Mouse (Mus musculus): Measurements from ENCODE around the gene Tbcc.
"Not testable (repeated sequence)": the region's sequence is repeated elsewhere in the genome, so short reads cannot be mapped to it uniquely, and the experiment has no call there.

The Tbcc gene

DNA sequence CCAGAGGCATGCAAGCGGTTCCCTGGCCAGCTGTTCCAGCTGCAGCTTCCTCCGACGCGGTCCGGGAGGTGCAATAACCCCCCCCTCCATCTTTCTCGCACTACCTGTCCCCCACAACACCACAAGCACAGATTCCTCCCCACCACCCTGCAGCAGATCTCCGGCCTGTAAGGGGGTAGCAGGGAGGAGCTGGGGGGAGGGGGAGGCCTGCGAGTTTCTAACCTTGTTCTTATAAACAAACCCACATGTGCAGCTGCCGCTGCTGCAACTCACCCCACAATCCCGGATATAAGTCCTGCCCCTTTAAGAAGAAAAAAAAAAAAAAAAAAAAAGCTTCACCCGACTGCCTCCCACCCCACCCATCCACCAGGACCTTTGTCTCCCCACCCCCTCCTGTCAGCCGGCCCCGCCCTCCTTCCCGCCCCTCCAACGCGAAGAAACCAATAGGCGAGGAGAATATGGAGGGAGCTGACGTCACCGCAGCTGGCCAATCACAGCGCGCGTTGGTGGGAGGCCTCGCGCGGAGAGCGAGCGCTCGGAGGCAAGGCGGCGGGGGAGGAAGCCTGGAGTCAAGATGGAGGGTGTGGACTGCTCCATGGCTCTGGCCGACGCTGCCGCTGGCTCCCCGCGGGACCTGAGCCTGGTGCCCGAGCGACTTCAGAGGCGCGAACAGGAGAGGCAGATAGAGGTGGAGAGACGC lies at the start of gene Tbcc:
Tbcc (plus strand) TSS at position 569 of the 700 bp plus-strand sequence.
- peak; percentile 95 for DNase-seq

DNA sequence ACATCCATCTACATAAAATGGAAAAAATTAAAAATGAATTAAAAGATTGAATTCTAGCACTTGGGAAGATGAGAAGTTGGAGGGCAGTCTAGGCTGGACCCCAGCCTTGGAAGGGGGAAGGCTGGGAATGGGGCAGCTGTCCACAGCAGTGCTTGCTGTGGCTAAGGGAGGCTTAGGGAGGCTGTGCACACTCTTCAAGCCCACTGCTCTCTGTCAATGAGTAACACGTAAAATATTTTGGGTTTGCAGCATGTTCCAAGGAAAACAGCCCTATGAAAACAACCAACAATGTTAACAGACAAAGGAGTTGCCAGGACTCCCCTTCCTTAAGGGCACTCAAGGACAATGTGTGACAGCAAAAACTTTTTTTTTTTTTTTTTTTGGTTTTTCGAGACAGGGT lies 47.5 kb upstream of the Tbcc start:
- DNase-seq = no peak

DNA sequence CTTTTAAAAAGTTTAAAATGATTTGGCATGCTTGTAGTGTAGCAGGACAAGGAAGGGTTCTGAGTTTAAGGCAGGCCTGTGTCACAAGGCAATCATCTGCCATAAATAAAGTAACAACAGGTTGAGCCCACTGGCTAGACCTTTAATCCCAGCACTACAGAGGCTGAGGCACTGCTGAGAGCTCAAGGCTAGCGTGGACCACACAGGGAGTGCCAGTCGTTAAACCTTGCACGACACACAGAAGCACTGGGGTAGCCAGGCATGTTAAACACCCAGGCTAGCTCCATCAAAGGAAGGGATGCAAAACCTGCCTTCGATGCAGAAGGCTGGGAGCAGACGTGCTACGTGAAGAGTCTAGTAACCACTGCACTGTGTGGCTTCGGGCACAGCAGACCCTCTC lies 46.8 kb upstream of the Tbcc start:
- no peak for DNase-seq

DNA sequence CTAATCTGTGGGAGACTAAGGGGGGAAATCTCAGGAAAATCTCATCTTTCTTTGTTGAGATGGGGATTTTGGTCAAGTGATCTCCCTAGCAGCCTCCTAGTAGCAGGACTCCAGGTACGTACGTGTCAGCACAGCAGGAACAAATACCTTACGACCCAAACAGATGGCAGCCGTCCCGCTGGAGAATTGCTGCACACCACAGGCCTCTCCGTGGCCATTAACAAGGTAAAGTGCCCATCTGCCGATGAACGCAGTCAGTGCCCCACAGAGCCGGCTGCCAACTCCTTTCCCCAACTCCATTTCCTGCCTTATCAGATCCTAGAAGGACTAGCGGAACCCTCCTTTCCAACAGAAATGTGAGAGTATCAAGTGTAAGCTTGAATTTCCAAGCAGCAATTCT lies 45.7 kb upstream of the Tbcc start:
- DNase-seq = no peak

DNA sequence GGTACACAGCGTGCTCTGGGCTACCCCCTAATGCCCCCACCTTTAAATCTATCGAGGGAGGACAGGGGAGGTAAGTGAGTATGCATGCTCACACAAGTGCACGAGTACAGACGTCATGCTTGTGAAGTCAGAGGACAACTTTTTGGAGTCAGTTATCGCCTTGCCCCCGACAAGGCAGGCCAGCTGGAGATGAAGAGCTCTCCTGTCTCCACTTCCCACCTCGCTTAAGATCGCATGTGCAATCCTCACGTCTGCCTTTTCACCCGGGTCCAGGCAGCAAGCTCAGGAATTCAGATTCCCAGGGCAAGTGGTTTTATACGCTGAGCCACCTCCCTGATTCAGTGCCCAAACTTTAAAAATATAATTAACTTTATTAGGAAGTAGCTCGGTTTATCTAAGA lies 45.2 kb upstream of the Tbcc start:
- DNase-seq = no peak

DNA sequence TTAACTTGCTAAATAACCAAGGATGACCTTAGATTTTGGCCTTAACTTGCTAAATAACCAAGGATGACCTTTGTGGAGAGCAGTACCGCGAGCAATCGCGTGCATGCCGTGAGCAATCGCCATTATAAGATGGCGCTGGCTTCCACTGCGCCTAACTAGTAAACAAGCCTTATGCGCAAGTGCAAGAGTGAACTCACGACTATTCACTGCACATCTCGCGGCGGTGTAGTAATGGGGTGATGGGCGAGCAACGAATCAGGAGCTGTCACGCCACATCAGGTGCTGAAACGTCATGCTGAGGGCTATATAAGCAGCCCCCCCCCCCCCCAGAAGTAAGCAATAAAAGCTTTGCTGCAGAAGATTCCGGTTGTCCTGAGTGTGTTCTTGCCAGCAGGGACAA lies 43.9 kb upstream of the Tbcc start:
- not testable (repeated sequence) for DNase-seq

DNA sequence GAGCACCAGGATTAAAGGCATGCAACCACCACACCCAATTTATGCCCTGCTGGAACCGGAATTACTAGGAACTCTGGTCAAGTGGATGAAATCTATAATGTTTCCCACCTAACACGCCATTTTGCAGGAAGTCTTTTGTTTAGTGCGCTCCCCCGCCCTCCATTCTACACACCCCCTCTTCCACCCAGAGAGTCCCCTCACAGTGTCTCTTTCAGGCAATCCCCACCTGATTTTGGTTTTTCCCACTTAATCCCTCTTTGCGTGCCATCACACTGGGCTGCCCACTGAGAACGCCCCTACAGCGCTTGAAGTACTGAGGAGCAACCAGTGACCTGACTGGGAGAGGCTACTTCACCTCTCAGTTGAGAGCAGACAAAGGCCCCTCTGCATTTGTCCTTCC lies 43.3 kb upstream of the Tbcc start:
- DNase-seq = no peak

DNA sequence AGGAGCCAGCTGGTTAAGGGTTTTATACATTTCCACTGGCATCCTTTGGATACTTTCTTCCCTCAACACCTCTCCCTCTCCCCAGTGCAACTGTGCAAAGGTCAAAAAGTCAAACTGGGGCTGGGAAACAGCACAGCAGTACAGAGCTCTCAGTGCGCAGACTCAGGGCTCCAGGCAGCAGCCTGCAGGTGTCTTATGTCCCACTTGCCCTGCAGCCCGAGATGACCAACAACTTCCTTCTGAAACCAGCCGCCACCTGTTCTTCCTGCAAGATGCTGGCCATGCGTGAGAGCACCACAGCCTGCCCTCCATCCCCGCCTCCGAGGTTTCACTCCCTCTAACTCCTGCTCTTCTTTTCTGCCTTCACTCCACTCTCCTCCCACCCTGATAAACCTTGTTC lies 37.8 kb upstream of the Tbcc start:
- DNase-seq = no peak

DNA sequence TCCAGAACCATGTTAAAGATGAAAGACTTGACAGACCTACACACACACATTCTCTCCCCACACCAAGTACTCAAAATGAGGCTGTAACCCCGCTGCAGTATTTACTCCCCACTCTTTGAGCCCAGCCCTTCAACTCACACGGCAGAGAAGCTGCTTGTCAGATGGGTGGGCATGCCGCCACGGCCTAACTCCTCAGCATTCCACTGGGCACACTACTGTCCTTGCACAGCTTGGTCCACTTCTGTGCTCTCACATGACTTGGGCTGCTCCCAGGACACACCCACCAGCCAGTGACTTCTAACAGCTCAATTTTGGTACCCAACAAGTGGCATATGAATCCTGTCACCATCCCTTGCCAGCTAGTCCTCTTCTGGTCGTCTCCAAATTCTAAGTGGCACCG lies 37.2 kb upstream of the Tbcc start:
- peak; percentile 61 for DNase-seq

DNA sequence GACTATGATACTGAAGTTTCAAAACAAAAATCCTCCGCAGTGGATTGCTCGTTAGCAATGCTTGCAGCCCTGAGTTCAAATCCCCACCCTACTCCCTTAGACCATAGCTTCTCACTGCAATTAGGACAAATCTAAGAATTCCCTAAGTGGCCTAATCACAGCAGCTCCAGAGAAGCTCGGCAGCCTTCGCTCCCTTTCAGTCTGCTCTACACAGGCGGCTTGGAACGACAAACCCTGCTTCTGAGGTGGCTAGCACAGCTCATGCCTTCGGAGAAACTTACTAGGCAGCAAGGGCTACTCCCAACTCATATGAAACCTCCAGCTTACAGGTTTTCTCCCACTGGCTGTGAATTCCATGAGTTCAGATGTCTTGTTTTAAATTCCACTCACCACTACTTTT lies 36.4 kb upstream of the Tbcc start:
- no peak for DNase-seq

DNA sequence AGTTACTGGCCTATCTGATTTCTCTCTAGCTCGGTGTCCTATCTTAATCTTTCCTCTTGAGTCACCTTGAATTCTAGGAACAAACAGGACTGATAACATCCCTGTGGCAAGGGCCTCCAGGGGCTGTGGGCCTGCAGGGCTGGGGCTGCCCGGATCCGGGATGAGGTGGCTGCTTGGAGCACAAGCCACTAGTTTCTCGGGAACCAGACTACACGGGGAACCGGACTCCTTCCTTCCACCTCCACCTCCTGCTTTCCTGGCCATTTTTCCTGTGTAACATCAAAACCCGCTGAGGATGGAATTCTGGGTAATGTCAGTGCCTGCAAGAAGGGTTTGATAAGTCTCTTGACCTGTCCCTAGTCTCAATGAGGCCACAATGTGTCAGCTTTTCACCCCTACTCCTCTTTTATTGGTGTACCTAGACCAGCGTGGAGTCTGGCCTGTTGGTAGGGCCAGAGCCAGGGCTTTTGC lies 35.8 kb upstream of the Tbcc start:
- peak; percentile 49 for DNase-seq

DNA sequence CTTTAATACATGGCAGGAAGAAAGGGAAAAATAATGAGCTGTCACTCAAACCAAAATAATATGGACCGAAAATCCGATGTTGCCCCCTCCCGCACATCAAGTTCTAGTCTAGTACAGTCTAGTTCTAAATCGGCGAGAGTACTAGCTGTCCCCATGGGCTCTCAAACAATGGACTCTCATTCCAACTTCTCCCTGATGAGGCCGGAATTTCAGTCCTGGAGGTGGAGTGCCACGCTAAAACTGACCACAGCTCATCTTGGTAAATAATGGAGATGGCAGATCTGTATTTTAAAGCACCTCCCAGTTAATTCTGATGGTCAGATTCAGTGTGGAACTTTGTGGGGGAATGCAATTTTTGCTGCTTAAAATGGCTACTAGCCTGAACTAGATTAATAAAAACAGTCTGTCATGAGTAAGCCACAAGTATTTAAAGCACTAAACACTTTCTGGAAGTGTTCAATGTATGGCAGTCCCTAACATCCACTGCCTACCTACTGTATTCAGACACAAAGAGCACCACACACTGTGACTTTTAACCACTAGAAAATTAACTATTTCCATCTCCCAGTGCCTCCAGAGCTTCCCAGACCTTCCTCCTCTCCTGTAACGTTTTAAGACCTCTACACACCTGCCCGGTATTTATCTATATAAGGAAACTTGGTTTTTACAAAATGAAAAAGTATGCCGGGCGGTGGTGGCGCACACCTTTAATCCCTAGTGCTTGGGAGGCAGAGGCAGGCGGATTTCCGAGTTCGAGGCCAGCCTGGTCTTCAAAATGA lies 35.0 kb upstream of the Tbcc start:
- DNase-seq = peak; percentile 43

DNA sequence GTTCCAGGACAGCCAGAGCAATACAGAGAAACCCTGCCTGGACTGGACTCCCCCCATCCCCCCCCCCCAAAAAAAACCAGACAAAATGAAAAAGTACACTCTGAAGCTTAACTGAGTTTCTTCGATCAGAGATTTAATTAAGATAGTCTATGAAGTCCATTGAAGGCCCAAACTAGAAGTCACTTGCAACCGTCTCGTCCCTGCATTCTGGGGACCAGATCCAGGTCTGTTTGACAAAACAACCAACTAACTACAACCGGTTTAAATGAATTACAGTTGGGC lies 34.4 kb upstream of the Tbcc start:
- no peak for DNase-seq

DNA sequence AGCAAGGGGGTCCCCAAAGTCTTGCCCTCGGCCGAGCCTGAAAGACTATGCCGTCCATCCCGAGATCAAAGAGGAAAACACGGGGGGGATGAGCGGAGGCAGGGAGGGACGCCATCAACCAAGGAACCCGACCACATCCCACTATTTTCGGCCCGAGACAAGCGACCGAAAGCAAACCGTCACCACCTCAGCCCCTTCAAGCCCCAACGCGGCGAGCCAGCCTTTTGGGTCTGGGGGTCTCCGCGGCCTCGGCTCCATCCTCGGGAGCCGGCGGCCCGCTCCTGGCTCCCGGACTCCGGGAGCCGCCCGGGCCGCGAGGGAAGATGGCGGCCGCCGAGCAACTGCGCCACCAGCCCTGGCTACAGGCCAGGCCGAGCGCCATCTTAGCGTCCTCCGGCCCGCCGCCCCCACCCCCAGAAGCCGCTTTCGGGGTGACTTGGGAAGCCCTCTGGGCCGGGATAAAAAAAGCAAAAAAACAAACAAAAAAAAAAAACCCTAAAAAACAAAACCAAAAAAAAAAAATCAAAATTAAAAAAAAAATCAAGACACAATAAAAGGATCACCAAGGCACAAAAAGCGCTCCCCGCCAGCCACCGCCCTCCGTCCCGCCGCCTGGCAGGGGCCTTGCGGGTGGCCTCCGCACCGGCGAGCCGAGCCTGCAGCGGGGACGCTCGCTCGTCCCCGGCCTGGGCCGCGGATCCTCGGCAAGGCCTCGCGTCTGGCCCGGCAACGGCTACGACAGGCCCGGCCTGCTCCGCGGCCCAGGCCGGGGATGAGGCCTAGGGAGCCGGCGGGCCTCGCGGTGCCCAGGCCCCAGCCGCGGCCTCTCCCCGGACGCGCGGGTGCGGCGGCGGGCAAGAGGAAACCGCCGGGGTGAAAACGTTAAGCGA lies 33.8 kb upstream of the Tbcc start:
- peak; percentile 86 for DNase-seq

DNA sequence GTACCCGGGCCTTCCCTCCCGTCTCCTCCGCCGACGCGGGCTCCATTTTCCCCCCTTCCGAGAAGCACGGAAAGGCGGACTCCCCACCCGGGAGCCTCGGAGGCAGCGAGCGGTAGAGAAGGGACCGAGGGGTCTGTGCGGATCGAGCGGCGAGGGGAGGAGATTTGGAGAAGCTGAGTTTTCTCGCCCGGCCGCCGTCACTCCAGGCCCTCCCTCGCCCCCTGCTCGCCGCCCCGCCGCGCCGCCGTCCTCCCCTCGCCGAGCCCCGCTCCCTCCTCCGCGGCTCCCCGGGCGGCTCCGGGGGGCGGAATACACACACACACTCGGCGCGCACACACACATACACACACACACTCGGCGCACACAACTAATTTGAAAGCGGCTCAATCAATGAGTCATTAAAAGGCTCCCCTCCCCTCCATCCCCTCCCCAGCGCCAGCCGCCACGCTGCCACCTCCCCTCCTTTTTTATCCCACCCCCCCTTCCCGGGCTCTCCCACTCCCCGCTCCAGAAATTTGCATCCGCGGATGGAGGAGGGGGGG lies 33.1 kb upstream of the Tbcc start:
- peak; percentile 82 for DNase-seq

DNA sequence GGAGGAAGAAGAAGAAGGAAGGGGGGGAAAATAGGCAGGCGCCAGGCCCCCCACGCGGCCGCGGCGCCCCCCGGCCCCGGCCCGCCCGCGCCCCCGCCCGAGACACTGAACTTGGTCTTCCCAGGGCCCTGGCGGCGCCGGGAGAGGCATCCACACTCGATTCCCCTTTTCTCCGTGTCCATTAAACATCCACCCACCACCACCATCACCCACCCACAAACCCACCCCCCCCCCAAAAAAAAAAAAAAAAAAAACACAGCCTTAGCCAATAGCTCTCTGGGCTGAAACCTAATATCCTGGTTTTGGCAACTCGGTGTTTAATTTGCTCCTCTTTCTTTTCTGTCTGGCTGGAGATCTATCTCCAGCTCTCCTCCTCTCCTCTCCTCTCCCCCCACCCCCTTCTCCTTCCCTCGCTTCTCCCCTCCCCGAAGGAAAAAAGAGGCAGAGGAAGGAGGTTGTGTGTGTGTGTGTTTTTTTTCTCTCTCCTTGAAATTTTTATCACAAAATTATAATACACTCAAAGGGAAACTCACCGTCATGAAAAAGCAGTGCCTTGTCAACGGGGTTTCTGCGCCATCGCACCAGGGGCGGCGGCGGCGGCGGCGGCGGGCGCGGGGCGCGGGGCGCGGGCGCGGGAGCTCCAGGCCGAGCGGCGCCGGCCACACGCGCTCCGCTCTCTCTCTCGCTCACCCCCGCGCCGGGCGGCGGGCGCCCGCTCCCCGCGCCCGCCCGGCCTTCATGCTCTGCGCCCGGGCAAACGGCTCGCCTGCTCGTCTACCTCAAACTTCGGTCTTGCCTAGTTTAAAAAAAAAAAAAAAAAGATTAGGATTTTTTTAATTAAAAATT lies 32.4 kb upstream of the Tbcc start, which contains the start of gene Bicral:
Bicral (minus strand) TSS at position 580 of the 846 bp plus-strand sequence.
- DNase-seq = peak; percentile 75

DNA sequence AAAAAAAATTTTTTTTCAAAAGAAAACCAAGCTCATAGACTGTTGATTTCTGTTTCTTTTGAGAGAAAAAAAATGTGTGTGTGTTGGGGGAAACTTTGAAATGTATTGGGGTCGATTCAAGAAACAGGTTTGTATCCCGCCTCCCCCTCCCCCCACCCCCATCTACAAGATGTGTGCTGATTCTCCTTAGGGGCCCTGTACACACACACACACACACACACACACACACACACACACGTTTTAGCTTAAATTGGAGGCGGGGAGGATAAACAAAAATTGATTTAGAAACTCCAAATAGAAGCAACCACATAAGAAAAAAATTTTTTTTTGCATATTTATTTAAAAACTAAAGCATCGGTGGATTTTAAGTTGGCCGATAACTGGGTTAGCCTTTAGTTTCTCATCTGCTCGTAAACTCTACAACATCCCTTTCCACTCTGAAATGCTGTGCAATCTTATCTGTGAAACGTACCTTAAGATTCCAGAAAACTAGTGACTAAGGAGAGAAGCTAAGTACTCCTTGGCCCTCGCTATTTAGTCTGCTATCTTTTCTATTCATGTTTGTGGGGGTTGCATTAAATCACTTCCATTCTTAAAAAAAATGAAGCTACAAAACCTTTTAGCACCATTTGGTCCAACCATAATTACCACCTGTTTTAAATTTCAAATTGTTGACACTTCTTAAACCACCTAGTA lies 31.6 kb upstream of the Tbcc start:
- DNase-seq = no peak

DNA sequence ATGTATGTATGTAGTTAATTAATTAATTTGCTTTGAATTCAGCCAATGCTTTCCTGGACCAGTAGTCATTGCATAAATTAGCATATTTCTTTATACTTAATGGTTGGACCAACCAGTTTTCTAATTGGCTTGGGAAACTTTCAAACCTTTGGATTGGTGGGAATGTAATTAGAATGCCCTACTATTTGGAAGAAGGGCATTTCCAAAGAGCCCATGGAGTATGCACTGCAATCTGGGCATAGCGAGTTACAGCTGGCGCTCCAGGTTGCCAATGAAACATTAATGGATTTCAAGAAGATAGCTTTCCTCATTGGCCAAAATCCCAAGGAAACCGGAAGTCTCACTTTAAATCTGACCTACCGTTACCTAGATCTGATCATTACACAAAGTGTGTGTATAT lies 30.4 kb upstream of the Tbcc start:
- DNase-seq = no peak

DNA sequence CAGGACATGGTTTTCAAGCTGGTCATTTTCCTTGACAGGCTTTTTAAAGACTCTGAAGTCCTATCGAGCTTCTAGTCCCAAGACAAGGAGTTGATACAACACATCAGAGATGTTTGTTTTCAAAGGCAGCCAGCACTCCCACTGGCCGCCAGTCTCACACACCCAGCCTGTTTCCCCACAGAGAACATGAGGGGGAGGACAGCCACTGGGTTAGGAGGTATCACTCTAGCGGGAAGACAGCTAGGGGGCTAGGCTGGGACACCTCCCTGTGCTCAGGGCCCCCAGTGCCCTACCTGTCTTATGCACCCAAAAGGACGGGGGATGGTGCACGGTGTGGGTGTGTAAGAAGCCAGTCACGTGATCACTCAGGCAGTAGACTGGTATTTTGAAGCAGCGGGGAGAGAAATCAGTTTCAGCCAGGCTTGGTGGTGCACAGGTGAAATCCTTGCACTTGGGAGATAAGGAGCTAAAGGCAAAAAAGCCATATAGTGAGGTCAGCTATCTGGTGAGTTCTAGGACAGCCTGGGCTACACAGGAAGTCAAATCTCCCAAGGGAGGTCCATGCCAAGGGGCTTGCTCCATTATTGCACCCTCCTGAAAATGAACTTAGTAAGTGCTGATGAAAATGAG lies 25.8 kb upstream of the Tbcc start:
- DNase-seq = no peak

DNA sequence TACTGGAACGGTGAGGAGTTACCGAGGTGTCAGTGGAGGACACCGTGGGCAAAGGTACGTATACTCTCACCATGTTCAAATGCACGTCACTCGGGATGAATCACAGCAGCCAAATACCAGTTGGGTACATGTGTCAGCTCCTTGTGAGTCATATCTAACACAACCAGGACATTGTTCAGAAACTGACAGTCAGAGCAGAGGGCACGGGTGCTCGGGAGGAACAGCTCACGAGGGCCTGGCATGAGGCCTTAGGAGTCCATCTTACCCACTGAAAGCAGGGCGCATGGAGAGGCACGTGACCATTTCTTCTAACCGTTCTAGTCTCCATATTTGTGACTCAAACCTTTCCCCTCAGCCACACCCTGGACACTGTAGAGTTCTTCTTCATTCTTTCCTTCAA lies 23.6 kb upstream of the Tbcc start:
- DNase-seq = no peak

DNA sequence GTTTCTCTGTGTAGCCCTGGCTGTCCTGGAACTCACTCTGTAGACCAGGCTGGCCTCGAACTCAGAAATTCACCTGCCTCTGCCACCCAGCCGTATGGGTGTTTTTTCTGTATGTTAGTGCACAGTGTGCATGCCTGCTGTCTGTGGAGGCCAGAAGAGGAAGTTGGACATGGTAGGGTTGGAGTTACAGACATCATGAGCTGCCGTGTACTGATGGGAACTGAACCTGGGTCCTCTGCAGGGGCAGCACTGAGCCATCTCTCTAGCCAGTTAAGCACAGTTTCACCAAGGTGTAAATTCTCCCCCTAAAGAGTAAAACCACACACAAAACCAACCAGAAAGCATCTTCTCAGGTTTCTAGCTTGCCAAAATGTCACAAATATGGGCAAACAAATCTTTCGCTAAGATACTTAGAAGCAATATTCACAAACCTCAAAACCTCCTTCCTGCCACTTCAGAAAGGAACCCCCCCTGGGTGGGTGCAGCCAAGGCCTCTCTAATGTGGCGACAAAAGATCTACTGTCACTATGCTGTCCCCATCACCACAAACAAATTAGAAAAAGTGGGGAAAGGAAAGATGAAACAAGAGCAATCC lies 20.2 kb upstream of the Tbcc start:
- DNase-seq = no peak

Data from kidney, adult 18-20 months (tissue).